Mouse (Mus musculus) natural killer cell, adult 2 months (primary cell): Measurements from ENCODE around the gene Cfap300.

ENCODE experiments used
- DNase-seq, 2 experiments: peaks; one replicate each; pipeline ENCODE4 v3.0.0; 2022; ENCODE audit warnings: low spot score in 2 of 2

Cfap300 gene

GRCm38 (mm10) chr9:7983665-7984064 lies 59.0 kb downstream of the Cfap300 start:
- no peak for DNase-seq

- DNase-seq = no peak
Measured at GRCm38 (mm10) chr9:7980162-7980561, 62.5 kb downstream of the Cfap300 start.

GRCm38 (mm10) chr9:7979153-7979916 lies 63.3 kb downstream of the Cfap300 start:
- DNase-seq = no peak

- DNase-seq = no peak
Measured at GRCm38 (mm10) chr9:7978502-7978901, 64.1 kb downstream of the Cfap300 start.

- no peak for DNase-seq
Measured at GRCm38 (mm10) chr9:7977587-7977986, 65.0 kb downstream of the Cfap300 start.

- no peak for DNase-seq
Measured at GRCm38 (mm10) chr9:7971993-7972392, 70.6 kb downstream of the Cfap300 start.
